Mouse (Mus musculus) small intestine, adult 2 months (tissue): ENCODE results near the gene Apmap.

Source experiments
- CTCF ChIP-seq: fragments of 200-500 bp; IDR thresholded peaks from 2 replicates; pipeline ENCODE4 v1.5.1; 2012; ENCODE audit warnings: low read depth, mild to moderate bottlenecking, control low read depth, inconsistent platforms, low read length, moderate library complexity, mixed read lengths; ENCODE audit not compliant: insufficient replicate concordance, insufficient read length; ENCODE audit errors: extremely low read depth
- POLR2A ChIP-seq: fragments of 200-500 bp; IDR thresholded peaks from 2 replicates; pipeline ENCODE4 v1.6.1; 2012; ENCODE audit warnings: low read depth, mild to moderate bottlenecking, control low read depth, inconsistent platforms, low read length, moderate library complexity

DNA sequence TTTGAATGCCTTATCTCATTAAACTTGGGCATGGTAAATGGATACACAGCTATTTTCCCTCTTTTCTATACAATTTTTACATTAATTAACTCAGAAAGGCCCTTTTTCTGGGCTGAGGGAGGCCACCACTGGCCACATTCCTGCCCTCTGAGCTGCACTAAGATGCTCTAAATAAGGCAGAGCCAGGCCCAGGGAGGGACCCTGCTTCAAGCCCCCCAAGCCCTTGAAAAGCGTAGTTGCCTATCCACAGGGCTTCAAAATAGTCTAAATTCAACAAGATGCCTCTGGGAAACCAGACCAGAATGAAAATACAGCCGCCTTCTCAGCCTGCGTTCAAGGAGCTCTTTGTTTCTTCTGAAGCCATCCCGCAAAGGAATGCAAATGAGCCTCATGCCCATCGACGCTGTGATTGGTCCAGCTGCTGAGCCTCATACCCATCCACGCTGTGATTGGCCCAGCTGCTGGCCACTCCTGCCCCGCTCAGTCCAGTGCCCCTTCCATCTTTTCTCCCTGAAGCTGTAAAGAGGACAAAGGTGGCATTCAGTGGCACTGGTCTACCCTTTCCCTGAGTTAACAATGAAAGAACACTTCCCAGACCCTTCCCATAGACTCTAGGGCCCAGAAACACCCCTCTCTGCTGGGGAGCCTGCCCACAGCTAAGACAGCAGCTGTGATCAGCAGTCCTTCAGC, 35.5 kb upstream of the Apmap start:
- TF ChIP-seq POLR2A (no peak), CTCF (no peak)
